Mouse (Mus musculus): Measurements from ENCODE around the gene Olfr514.
"Not testable (repeated sequence)": the region's sequence is repeated elsewhere in the genome, so short reads cannot be mapped to it uniquely, and the experiment has no call there.

The Olfr514 gene

DNA sequence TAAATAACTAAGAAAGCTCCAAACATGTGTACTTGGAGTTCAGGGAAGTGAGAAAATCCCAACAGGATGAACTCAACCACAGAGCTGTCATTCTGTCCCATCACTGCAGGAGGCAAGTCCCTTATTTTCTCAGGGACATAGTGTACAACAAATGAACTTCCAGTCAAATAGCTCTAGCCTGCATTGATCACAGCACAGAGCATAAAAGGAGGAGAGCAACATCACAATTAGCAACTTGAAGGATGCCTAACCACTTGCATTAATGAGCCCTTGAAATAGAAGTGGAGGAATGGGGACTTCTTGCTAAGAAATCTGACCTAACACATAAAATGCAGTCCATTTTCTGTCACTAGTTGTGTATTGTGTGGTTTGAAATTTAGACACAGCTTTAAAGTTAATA lies at the start of gene Olfr514:
Gene Olfr514, minus strand, starts transcription at position 101 of the 400 bp plus-strand sequence.
- DNase-seq (ENCODE audit: low spot score), result no peak

GRCm38 (mm10) chr7:108872279-108872678 lies 46.5 kb upstream of the Olfr514 start, which contains the start of gene Olfr517:
Olfr517 (minus strand) TSS chr7:108872379.
- DNase-seq (ENCODE audit: low spot score), result no peak

DNA sequence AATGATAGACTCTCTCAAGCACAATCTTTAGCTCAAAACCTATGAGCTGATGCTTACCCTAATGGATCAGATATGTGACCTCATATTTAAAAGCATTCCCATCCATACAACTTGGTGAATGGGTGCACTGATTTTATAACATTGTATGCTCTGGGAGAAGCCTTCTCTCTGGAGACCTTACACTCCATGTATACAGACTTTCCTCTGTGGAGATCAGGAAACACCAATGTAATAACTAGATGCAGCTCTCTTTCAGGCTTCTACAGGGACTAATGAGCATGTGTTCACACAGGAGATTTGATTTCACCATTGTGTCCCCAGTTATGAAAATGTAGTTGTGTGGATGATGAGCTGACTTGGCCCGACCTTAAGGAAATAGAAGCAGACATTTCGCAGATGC lies 24.6 kb upstream of the Olfr514 start, which contains the start of gene Olfr516:
Gene Olfr516, minus strand, starts transcription at position 101 of the 400 bp plus-strand sequence.
- DNase-seq (ENCODE audit: low spot score), result no peak

DNA sequence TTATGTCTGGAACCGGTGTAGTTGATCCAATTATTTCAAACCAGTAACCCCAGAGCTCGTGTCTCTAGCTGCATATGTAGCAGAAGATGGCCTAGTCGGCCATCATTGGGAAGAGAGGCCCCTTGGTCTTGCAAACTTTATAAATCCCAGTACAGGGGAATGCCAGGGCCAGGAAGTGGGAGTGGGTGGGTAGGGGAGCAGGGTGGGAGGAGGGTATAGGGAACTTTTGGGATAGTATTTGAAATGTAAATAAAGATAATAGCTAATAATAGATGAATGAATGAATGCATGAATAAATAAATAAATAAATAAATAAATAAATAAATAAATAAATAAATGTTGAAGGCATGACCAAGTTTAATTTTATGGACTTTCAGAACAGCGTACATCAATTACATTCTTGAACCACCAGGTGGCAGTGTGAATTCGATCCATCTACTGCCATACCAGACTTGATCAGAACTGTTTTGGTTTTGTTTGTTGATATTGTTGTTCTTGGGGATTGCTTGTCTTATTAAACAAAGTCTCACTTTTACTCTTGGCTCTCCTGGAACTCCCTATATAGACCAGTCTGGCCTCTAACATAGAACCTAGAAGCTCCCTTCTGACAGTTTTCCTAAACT lies 11.1 kb downstream of the Olfr514 start:
- DNase-seq (ENCODE audit: low spot score), result not testable (repeated sequence)

- DNase-seq (ENCODE audit: low spot score), result no peak
Observed at GRCm38 (mm10) chr7:108797205-108797933, 28.4 kb downstream of the Olfr514 start.
